Mouse (Mus musculus): ENCODE results near the gene Abcg2.
"Not testable (repeated sequence)": the region's sequence is repeated elsewhere in the genome, so short reads cannot be mapped to it uniquely, and the experiment has no call there.

DNA sequence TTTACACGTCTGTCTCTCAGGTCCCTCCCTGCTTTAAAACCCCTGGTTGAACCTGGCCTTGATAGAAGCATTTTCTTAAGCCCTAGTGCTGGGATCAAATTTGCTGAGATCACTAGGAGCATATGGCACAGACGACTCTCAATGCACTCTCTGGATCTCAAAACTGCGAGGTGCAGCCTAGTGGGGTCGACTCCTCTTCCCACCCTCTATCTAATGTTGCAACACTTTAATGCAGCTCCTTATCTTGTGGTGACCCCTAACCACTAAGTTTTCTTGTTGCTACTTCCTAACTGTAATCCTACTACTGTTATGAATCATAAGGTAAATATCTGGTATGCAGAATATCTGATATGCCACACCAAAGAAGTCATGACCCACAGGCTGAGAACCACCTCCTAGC lies 44.1 kb upstream of the Abcg2 start:
- peak; percentile 58 for TF ChIP-seq CEBPB (IDR thresholded peaks at IDR 0.05; ENCODE audit: low read depth)
- TF ChIP-seq CTCF (IDR thresholded peaks at IDR 0.05; ENCODE audit: control insufficient read depth, insufficient read depth, insufficient read length); FOSL1 (IDR thresholded peaks at IDR 0.05; ENCODE audit: insufficient read depth, low read length, poor library complexity, severe bottlenecking); USF1 (IDR thresholded peaks at IDR 0.05; ENCODE audit: low read depth); MAX (IDR thresholded peaks at IDR 0.05); MYOG (IDR thresholded peaks at IDR 0.05; ENCODE audit: control insufficient read depth, extremely low read depth, insufficient read length); MYOD1 (IDR thresholded peaks at IDR 0.05; ENCODE audit: control insufficient read depth, insufficient read length, low read depth): not testable (repeated sequence)
